Mouse (Mus musculus) forebrain, embryonic 15.5 days (tissue): ENCODE data around the gene Zbtb16. TPM values are rescaled to one million over a fixed set of nuclear protein-coding genes. Genes with fewer than 3 reads are reported as not detected.

Experiments
- ATAC-seq: fragments of 200-750 bp; cut with Nextera tagmentation; replicated peaks from 2 replicates; pipeline ENCODE4 v1.8.0; 2017; ENCODE audit warnings: mild to moderate bottlenecking, moderate TSS enrichment, moderate library complexity
- H3K27ac ChIP-seq: fragments of 300-500 bp; sonication (generic); replicated peaks from 2 replicates; pipeline ENCODE4 v1.5.1; 2015; ENCODE audit warnings: mild to moderate bottlenecking, inconsistent platforms
- H3K27me3 ChIP-seq: fragments of 300-500 bp; sonication (generic); 2 replicates; pipeline ENCODE4 v1.6.1; 2015; ENCODE audit warnings: inconsistent platforms
- H3K36me3 ChIP-seq: fragments of 300-500 bp; sonication (generic); 2 replicates; pipeline ENCODE4 v1.6.1; 2015; ENCODE audit warnings: mild to moderate bottlenecking, inconsistent platforms
- H3K4me1 ChIP-seq: fragments of 300-500 bp; sonication (generic); 2 replicates; pipeline ENCODE4 v1.6.1; 2015; ENCODE audit warnings: inconsistent platforms
- H3K4me2 ChIP-seq: fragments of 300-500 bp; sonication (generic); replicated peaks from 2 replicates; pipeline ENCODE4 v1.6.1; 2015; ENCODE audit warnings: mild to moderate bottlenecking, inconsistent platforms
- H3K4me3 ChIP-seq: fragments of 300-500 bp; sonication (generic); 2 replicates; pipeline ENCODE4 v1.5.1; 2015; ENCODE audit warnings: mild to moderate bottlenecking, inconsistent platforms
- H3K9ac ChIP-seq: fragments of 300-500 bp; sonication (generic); replicated peaks from 2 replicates; pipeline ENCODE4 v1.6.1; 2015; ENCODE audit warnings: mild to moderate bottlenecking, inconsistent platforms
- H3K9me3 ChIP-seq: fragments of 300-500 bp; sonication (generic); 2 replicates; pipeline ENCODE4 v1.6.1; 2016; ENCODE audit warnings: inconsistent platforms
- WGBS: fragments of 180-500 bp; shearing (Covaris S2); methylation state at CpG from one replicate; pipeline ENCODE4 v1.1.7; 2015; ENCODE audit warnings: mixed read lengths; 5-methylcytosine and 5-hydroxymethylcytosine counted together
- polyA plus RNA-seq: library from polyadenylated mRNA; unstranded; fragments of >200 nt; fragmentation: Nextera tagmentation; extraction: Ambion mirVana; gene quantifications from 2 replicates; pipeline ENCODE4 v1.2.1, GENCODE M21; 2015

The Zbtb16 gene
- polyA plus RNA-seq, 1 experiment from 2014 or later, result 5.2 TPM

DNA sequence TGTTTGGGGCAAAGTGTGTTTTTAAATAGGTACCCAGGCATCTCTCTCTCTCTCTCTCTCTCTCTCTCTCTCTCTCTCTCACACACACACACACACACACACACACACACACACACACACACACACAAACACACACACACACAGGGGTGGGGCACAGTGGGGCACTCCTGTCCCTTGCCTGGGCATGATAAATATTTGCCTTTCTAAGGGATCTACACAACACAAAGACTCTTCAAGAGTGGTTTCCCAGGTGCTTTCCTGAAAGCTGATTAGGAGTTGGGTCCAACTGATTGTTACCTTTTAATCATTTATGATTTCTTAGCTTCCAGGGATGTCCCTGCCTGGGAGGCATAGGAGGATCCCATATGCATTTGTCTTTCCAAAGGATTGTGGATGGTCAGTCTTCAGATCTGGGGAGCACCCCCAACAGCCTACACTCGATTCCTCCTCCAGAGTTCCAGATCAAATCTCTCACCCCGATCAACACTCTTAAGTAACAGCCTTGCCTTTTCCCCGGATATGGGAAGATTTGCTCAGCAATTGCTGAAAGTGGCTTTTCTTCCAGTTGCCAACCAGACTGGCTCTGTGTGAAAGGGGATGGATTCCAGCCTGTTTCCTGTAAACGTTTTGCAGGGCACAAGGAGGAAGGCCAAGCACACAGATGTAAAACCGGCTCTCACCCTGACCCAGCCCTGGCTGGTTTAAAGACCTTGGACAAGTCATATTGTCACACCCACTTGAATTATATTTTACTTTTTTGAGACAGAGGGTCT, 90.5 kb downstream of the Zbtb16 start:
- H3K9ac ChIP-seq, result no peak overlapping the region
- peaks cover 11% of the 10 kb centered on the region for H3K4me1 ChIP-seq
- no peak overlapping the region for H3K4me3 ChIP-seq
- no peak for ATAC-seq
- no peaks in the 10 kb centered on the region for H3K27me3 ChIP-seq
- H3K27ac ChIP-seq, result no peak overlapping the region
- WGBS, result 77% methylated on average over 5 of the region's 5 CpGs
- no peaks in the 10 kb centered on the region for H3K9me3 ChIP-seq
- no peak overlapping the region for H3K4me2 ChIP-seq
- no peaks in the 10 kb centered on the region for H3K36me3 ChIP-seq

DNA sequence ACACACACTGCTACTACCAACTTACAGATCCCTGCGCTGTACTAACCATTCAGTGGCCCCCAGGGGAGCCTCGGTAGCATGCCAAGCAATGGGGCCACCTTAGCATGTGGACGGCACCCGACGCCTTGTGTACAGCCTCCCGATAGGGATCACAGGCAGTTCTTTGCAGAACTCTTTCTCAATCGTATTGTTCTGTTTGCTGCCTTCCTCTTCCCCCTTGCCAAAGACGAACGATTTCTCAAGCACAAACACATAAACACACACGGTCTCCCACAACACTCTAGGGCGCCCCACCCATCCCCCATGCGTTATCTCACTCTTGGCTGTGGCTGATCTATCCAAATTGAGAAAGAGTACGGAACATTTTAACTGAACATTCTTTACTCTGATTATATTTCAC, 91.1 kb downstream of the Zbtb16 start:
- Histone ChIP-seq H3K9me3 (no peaks in the 10 kb centered on the region), H3K4me3 (no peak overlapping the region), H3K27me3 (no peaks in the 10 kb centered on the region), H3K27ac (no peak overlapping the region), H3K4me2 (no peak overlapping the region), H3K36me3 (no peaks in the 10 kb centered on the region), H3K9ac (no peak overlapping the region), H3K4me1 (peaks cover 17% of the 10 kb centered on the region)
- 80% methylated on average over 13 of the region's 13 CpGs for WGBS
- ATAC-seq, result no peak

DNA sequence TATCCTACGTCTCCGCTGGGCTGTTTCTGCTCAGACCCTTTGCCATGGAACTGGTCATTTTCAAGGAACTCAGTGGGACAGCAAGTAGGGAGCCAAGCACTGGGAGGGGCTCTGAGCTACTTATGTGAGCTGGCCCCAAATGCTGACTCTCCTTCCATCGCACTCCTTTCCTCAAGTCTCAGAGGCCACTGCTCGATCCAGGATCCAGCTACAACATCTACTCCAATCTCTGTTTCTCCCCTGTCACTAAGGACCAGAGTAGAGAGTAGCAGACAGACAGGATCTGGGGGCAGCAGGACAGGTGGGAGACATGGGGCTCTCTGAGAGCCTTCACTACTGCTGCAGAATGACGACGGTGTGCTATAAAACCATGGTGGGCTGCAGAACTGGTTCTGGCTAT, 91.6 kb downstream of the Zbtb16 start:
- H3K4me1 ChIP-seq, result peaks cover 22% of the 10 kb centered on the region
- WGBS, result 76% methylated on average over 6 of the region's 6 CpGs
- H3K27ac ChIP-seq, result no peak overlapping the region

DNA sequence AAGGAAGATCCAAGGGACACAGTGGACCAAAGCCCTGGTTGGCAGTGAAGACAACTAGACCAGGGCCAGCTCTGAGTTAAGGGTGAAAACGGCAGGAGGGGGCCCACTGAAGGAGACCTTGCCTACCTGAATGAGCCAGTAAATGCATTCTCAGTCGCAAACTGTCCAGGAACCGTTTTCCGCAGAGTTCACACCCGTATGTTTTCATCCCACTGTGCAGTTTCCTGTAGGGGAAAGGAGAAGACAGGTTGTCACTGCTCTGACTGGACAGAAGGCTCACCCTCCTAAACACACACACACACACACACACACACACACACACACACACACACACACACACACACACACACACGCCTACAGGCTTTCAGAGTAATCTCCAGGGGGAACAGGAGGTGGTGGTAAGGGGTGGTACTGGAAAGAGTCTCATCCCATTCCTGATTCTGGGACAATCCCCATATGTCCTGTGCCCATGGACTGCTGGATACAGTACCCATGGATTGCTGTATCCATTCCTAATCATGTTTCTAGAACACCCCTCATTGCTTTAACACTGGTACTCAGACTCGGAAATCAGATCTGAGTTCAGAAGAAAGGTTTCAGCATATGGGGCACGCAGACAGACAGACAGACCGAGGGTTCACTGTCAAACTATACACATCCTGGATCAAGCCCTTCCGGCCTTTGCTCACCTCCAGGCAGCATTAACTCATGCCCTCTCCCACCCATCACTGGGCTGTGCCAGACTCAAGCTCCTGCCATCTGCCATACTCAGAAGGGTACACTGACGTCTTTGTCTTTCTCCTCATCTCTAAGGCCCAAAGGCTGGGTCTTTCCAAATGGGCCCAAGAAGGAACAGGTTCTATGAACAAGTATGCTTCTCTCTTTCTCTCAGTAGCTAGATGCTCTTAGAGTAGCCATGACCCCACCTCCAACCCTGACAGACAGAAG, 92.4 kb downstream of the Zbtb16 start:
- Histone ChIP-seq H3K4me1 (peaks cover 30% of the 10 kb centered on the region), H3K4me2 (no peak overlapping the region), H3K27me3 (no peaks in the 10 kb centered on the region), H3K9ac (no peak overlapping the region), H3K27ac (no peak overlapping the region), H3K4me3 (no peak overlapping the region), H3K36me3 (no peaks in the 10 kb centered on the region), H3K9me3 (no peaks in the 10 kb centered on the region)
- 81% methylated on average over 11 of the region's 11 CpGs for WGBS
- ATAC-seq, result no peak

More for the DNA sequence above, 91.6 kb downstream of the Zbtb16 start:
- H3K4me2 ChIP-seq, result no peak overlapping the region
- no peaks in the 10 kb centered on the region for H3K36me3 ChIP-seq
- no peaks in the 10 kb centered on the region for H3K9me3 ChIP-seq
- H3K27me3 ChIP-seq, result no peaks in the 10 kb centered on the region
- ATAC-seq, result no peak
- no peak overlapping the region for H3K4me3 ChIP-seq
- no peak overlapping the region for H3K9ac ChIP-seq

DNA sequence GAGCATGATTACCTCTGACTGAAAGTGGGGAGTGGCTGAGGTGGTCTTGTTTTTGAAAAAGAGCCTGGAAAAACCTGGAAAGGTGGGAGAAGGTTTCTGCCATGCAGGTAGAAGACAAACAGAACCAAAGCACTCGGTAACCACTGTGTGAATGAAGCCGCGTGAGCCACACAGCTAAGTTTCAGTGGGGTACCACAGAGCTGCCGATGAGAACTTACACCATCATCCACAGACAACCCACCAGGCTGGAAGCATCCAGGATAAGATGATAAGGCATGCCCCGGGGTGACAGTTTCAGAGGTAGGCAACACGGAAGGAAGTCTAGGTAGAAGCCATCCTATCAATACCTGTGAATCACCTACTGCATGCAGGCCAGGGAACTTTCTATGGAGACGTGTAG, 93.9 kb downstream of the Zbtb16 start:
- Histone ChIP-seq H3K4me1 (peaks cover 42% of the 10 kb centered on the region), H3K27ac (no peak overlapping the region), H3K4me3 (no peak overlapping the region), H3K36me3 (no peaks in the 10 kb centered on the region), H3K9me3 (no peaks in the 10 kb centered on the region), H3K27me3 (no peaks in the 10 kb centered on the region), H3K4me2 (no peak overlapping the region), H3K9ac (no peak overlapping the region)
- no peak for ATAC-seq
- WGBS, result 94% methylated on average over 7 of the region's 7 CpGs

DNA sequence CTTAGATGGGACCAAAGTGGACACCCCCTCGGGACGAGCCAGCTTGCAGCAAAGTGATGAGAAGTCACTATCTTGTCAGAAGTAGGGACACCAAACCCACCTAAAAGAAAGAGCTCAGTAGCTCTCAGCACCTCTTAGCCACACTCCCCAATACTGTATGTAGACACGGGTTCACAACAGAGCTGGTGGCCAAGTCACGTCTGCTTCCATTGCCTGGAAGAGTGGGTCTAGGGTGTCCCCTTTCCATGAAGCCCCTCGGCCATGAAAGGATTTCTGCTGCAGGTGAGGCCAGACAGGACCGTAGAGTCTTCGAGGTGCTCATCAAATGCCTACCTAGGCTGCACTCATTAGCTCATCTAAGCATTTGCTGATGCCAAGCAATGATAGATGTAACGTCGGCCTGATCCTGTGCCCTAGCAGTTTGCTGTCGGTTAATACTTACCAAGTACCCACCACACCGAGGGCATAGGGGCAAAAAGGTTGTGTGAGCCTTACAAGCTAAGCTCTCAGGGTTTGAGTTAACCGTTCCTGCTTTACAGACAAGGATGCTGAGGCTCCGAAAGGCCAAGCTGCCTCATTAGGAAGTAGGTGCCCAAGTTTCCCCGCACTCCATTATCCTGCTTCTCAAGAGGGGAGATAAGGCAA, 94.5 kb downstream of the Zbtb16 start:
- no peak for ATAC-seq
- H3K4me2 ChIP-seq, result no peak overlapping the region
- no peaks in the 10 kb centered on the region for H3K27me3 ChIP-seq
- H3K9ac ChIP-seq, result no peak overlapping the region
- H3K27ac ChIP-seq, result no peak overlapping the region
- no peaks in the 10 kb centered on the region for H3K36me3 ChIP-seq
- H3K9me3 ChIP-seq, result no peaks in the 10 kb centered on the region
- 94% methylated on average over 14 of the region's 14 CpGs for WGBS
- H3K4me1 ChIP-seq, result peaks cover 48% of the 10 kb centered on the region
- no peak overlapping the region for H3K4me3 ChIP-seq

DNA sequence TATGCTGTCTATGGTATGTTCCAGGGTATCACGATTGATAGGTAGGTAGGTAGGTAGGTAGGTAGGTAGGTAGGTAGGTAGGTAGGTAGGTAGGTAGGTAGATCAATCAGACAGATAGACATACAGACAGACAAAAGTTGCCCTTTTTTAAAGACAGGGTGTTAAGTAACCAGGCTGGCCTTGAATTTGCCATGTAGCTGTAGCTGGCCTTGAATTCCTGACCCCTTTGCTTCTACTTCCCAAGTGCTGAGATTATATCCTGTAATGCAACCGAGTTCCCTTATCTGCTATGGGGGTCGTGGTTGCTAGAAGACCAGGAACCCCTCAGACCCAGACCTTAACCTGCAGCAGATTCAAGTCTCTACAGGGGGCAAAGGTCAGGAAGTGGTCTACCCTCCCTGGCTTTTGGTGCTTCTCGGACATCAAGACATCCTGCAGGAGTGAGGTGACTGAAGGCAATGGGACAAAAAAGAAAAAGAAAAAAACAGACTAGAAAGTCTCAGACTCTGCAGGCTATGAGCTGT, 95.2 kb downstream of the Zbtb16 start:
- Histone ChIP-seq H3K36me3 (no peaks in the 10 kb centered on the region), H3K4me2 (no peak overlapping the region), H3K4me3 (no peak overlapping the region), H3K4me1 (peaks cover 56% of the 10 kb centered on the region), H3K9me3 (no peaks in the 10 kb centered on the region), H3K27me3 (no peaks in the 10 kb centered on the region), H3K27ac (peak overlapping the region; percentile 84), H3K9ac (no peak overlapping the region)
- no peak for ATAC-seq
- WGBS, result 81% methylated on average over 4 of the region's 4 CpGs

DNA sequence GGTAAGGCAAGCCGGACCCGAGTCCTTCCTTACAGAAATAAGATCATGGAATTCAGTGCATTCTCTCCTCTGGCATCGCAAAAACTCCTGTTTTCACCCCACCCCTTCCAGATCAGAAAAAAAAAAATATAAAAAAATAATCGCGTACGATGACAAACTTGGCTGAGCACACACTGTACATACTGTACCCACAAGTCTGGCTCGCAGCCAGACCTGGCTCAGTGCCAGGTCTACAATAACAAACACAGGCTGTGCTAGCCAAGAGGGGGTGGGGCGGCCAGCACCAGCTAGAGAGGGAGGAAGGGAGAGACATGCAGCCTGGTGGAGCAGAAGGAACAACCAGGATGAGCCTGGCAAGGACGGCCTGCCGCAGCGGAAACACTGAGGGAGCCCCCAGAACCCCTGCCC, 95.9 kb downstream of the Zbtb16 start:
- Histone ChIP-seq H3K27ac (peak overlapping the region; percentile 84), H3K4me2 (peak overlapping the region; percentile 20; the same call in 1 of the 2 replicates), H3K9me3 (no peaks in the 10 kb centered on the region), H3K36me3 (no peaks in the 10 kb centered on the region), H3K9ac (0 out of 2 replicates have a peak overlapping the region, but pooled peaks have one; percentile 11), H3K4me1 (peaks cover 63% of the 10 kb centered on the region), H3K4me3 (no peak overlapping the region), H3K27me3 (no peaks in the 10 kb centered on the region)
- WGBS, result 5% methylated on average over 11 of the region's 11 CpGs
- ATAC-seq, result peak; percentile 95

DNA sequence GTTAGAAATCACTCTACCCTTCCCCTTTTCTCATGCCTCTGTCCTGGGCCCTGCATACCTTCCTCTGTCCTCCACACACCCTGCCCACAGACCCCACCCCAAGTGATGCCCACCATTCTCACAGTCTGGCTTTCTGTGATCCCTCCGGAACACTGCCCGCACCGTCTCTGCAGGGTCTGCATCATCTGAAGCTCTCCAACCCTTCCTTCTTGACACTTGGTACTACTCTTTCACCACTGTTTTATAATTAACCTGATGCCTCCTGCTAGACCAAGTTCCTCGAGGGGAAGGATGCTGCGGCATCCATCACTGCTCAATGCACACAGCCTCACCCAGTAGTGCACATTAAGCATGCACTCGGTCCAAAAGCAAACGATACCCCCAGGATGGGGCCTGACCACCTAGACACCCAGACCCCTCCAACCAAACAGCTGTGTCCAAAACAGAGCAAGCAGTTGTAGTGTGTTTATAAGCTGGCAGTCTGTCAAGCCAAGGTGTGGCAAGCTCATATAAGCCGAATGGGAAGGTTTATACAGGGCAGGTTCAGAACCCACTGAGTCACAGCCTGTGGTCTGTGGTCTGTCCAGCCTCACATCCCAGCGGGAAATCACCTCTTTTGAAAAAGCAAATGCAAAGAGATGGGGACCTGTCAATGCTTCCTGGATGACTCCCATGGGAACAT, 97.1 kb downstream of the Zbtb16 start:
- Histone ChIP-seq H3K36me3 (no peaks in the 10 kb centered on the region), H3K27ac (no peak overlapping the region), H3K4me2 (no peak overlapping the region), H3K4me3 (no peak overlapping the region), H3K27me3 (no peaks in the 10 kb centered on the region), H3K9me3 (no peaks in the 10 kb centered on the region), H3K9ac (no peak overlapping the region), H3K4me1 (peaks cover 71% of the 10 kb centered on the region)
- WGBS, result 87% methylated on average over 9 of the region's 9 CpGs
- no peak for ATAC-seq

DNA sequence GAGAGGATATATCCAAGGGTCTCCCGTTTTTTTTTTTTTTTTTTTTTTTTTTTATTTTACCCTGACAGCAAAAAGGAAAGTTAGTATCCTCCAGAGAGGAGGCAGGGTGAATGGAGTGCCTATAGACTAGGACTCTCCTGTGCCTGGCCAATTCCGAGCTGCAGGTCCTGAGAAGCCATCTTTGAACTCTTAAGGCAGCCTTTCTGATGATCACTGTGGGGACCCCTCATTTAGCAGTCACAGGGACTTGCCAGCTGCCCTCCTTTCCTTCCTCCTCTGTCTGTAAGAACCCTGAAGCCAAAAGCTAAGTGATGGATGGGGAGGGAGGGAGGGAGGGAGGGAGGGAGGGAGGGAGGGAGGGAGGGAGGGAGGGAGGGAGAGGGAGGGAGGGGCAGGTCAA, 98.1 kb downstream of the Zbtb16 start:
- WGBS, result 25% methylated on average over 2 of the region's 2 CpGs

DNA sequence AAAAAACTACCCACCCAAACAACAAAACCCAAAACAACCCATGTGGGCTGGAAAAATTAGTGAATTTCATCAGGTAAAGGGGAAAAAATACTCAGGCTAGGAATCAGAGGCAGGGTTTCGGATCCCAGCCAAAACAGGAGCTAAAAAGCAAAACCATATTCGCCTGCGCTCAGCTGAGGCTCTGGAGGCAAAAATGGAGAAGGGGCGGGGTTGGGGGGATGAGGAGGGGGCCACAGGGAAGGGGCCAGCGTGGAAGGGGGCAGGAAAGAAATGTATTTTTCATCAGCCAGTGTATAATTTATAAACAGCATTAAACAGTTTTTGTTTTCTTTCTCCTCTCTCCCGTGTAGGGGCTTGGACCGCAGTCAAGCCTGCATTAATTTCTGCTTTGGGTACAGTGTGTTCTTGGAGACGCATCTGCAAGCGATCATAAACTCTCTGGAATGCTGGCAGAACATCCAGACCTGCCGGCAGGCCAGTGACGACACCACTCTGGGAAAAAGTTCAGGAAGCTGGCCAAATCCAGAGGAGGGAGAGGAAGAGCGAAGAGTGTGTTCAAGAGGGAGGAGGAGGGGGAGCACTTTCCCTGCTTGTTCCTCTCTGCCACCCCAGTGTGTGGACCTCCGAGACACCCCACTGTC, 98.7 kb downstream of the Zbtb16 start:
- Histone ChIP-seq H3K9me3 (no peaks in the 10 kb centered on the region), H3K4me1 (peaks cover 87% of the 10 kb centered on the region), H3K36me3 (no peaks in the 10 kb centered on the region), H3K27me3 (no peaks in the 10 kb centered on the region), H3K9ac (0 out of 2 replicates have a peak overlapping the region, but pooled peaks have one; percentile 19), H3K4me3 (no peak overlapping the region), H3K27ac (peak overlapping the region; percentile 79), H3K4me2 (peak overlapping the region; percentile 35)
- WGBS, result 17% methylated on average over 13 of the region's 13 CpGs
- ATAC-seq, result no peak

More for the DNA sequence above, 98.1 kb downstream of the Zbtb16 start:
- 0 out of 2 replicates have a peak overlapping the region, but pooled peaks have one; percentile 35 for H3K4me2 ChIP-seq
- peak overlapping the region; percentile 79 for H3K27ac ChIP-seq
- no peaks in the 10 kb centered on the region for H3K9me3 ChIP-seq
- no peaks in the 10 kb centered on the region for H3K36me3 ChIP-seq
- no peak overlapping the region for H3K4me3 ChIP-seq
- no peak overlapping the region for H3K9ac ChIP-seq
- no peak for ATAC-seq
- H3K27me3 ChIP-seq, result no peaks in the 10 kb centered on the region
- H3K4me1 ChIP-seq, result peaks cover 81% of the 10 kb centered on the region
